Mouse (Mus musculus): ENCODE results near the gene Gm10300. TPM values are rescaled to one million over a fixed set of nuclear protein-coding genes. Genes with fewer than 3 reads are reported as not detected.

The Gm10300 gene
- polyA plus RNA-seq, 1 experiment from 2014 or later: 0.18 TPM

- ATAC-seq: no peak
- WGBS: 45% methylated on average over 8 of the region's 8 CpGs
- no peak overlapping the region for H3K4me3 ChIP-seq (ENCODE audit: low read depth, low read length)
- H3K27me3 ChIP-seq (replicated peaks; ENCODE audit: insufficient read depth, low read length): no peaks in the 10 kb centered on the region
- H3K4me1 ChIP-seq (ENCODE audit: insufficient read depth, low read depth, low read length): peaks cover 8% of the 10 kb centered on the region; the same call in 1 of the 2 replicates
- no peak for DNase-seq (ENCODE audit: low spot score)
- TF ChIP-seq CTCF (IDR thresholded peaks at IDR 0.05) (no peak), EP300 (IDR thresholded peaks at IDR 0.05) (no peak)
- no peak overlapping the region for H3K4me2 ChIP-seq (replicated peaks; ENCODE audit: low read depth, low read length)
- H3K36me3 ChIP-seq (ENCODE audit: insufficient read depth, low read length): no peaks in the 10 kb centered on the region
- no peak overlapping the region for H3K9ac ChIP-seq (replicated peaks; ENCODE audit: low read depth)
- no peaks in the 10 kb centered on the region for H3K9me3 ChIP-seq (ENCODE audit: low read length)
- no peak overlapping the region for H3K27ac ChIP-seq (ENCODE audit: low read length)
These were observed 12.2 kb upstream of the Gm10300 start for GRCm38 (mm10) chr4:132062289-132062688.

- Histone ChIP-seq H3K4me1 (ENCODE audit: insufficient read depth, low read depth, low read length) (peaks cover 8% of the 10 kb centered on the region; the same call in 1 of the 2 replicates), H3K27me3 (replicated peaks; ENCODE audit: insufficient read depth, low read length) (no peaks in the 10 kb centered on the region), H3K4me2 (replicated peaks; ENCODE audit: low read depth, low read length) (no peak overlapping the region), H3K27ac (ENCODE audit: low read length) (no peak overlapping the region), H3K9ac (replicated peaks; ENCODE audit: low read depth) (no peak overlapping the region), H3K36me3 (ENCODE audit: insufficient read depth, low read length) (no peaks in the 10 kb centered on the region), H3K9me3 (ENCODE audit: low read length) (no peaks in the 10 kb centered on the region), H3K4me3 (ENCODE audit: low read depth, low read length) (no peak overlapping the region)
- 62% methylated on average over 17 of the region's 17 CpGs for WGBS
- ATAC-seq (no peak), DNase-seq (ENCODE audit: low spot score) (no peak)
- TF ChIP-seq EP300 (IDR thresholded peaks at IDR 0.05) (no peak), CTCF (IDR thresholded peaks at IDR 0.05) (no peak)
These were observed 11.3 kb upstream of the Gm10300 start for GRCm38 (mm10) chr4:132062934-132063884.

GRCm38 (mm10) chr4:132064550-132064949 is 9.9 kb upstream of the Gm10300 start:
- Histone ChIP-seq H3K4me3 (ENCODE audit: low read depth, low read length) (no peak overlapping the region), H3K27me3 (replicated peaks; ENCODE audit: insufficient read depth, low read length) (no peaks in the 10 kb centered on the region), H3K4me2 (replicated peaks; ENCODE audit: low read depth, low read length) (no peak overlapping the region), H3K27ac (ENCODE audit: low read length) (no peak overlapping the region), H3K9ac (replicated peaks; ENCODE audit: low read depth) (no peak overlapping the region), H3K9me3 (ENCODE audit: low read length) (no peaks in the 10 kb centered on the region), H3K4me1 (ENCODE audit: insufficient read depth, low read depth, low read length) (peaks cover 8% of the 10 kb centered on the region; the same call in 1 of the 2 replicates), H3K36me3 (ENCODE audit: insufficient read depth, low read length) (no peaks in the 10 kb centered on the region)
- 72% methylated on average over 5 of the region's 5 CpGs for WGBS
- ATAC-seq (no peak), DNase-seq (ENCODE audit: low spot score) (peak; percentile 10)
- TF ChIP-seq CTCF (IDR thresholded peaks at IDR 0.05): no peak
- TF ChIP-seq EP300 (IDR thresholded peaks at IDR 0.05): no peak

- ATAC-seq (no peak; the same call in 1 of the 2 replicates), DNase-seq (ENCODE audit: low spot score) (no peak)
- WGBS: 61% methylated on average over 3 of the region's 3 CpGs
- H3K9me3 ChIP-seq (ENCODE audit: low read length): no peaks in the 10 kb centered on the region
- no peak overlapping the region for H3K4me3 ChIP-seq (ENCODE audit: low read depth, low read length)
- H3K9ac ChIP-seq (replicated peaks; ENCODE audit: low read depth): no peak overlapping the region; the same call in 1 of the 2 replicates
- TF ChIP-seq CTCF (IDR thresholded peaks at IDR 0.05): no peak
- no peak for TF ChIP-seq EP300 (IDR thresholded peaks at IDR 0.05)
- peaks cover 8% of the 10 kb centered on the region; the same call in 1 of the 2 replicates for H3K4me1 ChIP-seq (ENCODE audit: insufficient read depth, low read depth, low read length)
- H3K36me3 ChIP-seq (ENCODE audit: insufficient read depth, low read length): no peaks in the 10 kb centered on the region
- H3K27me3 ChIP-seq (replicated peaks; ENCODE audit: insufficient read depth, low read length): no peaks in the 10 kb centered on the region
- no peak overlapping the region for H3K27ac ChIP-seq (ENCODE audit: low read length)
- no peak overlapping the region for H3K4me2 ChIP-seq (replicated peaks; ENCODE audit: low read depth, low read length)
These were observed 8.9 kb upstream of the Gm10300 start for GRCm38 (mm10) chr4:132065578-132065977.

GRCm38 (mm10) chr4:132066101-132066773 is 8.3 kb upstream of the Gm10300 start:
- no peaks in the 10 kb centered on the region for H3K36me3 ChIP-seq (ENCODE audit: insufficient read depth, low read length)
- no peak overlapping the region; the same call in 1 of the 2 replicates for H3K9ac ChIP-seq (replicated peaks; ENCODE audit: low read depth)
- H3K4me1 ChIP-seq (ENCODE audit: insufficient read depth, low read depth, low read length): peaks cover 8% of the 10 kb centered on the region; the same call in 1 of the 2 replicates
- no peak overlapping the region for H3K27ac ChIP-seq (ENCODE audit: low read length)
- peak; percentile 11 for DNase-seq (ENCODE audit: low spot score)
- no peaks in the 10 kb centered on the region for H3K9me3 ChIP-seq (ENCODE audit: low read length)
- H3K4me3 ChIP-seq (ENCODE audit: low read depth, low read length): no peak overlapping the region
- no peak overlapping the region for H3K4me2 ChIP-seq (replicated peaks; ENCODE audit: low read depth, low read length)
- no peak for ATAC-seq
- TF ChIP-seq CTCF (IDR thresholded peaks at IDR 0.05) (no peak), EP300 (IDR thresholded peaks at IDR 0.05) (peak; percentile 28; the same call in 1 of the 2 replicates)
- WGBS: 45% methylated on average over 10 of the region's 10 CpGs
- no peaks in the 10 kb centered on the region for H3K27me3 ChIP-seq (replicated peaks; ENCODE audit: insufficient read depth, low read length)

Measured in lung, postnatal 0 days (tissue).